Mouse (Mus musculus): ENCODE data around the gene Dnah2. TPM values are rescaled to one million over a fixed set of nuclear protein-coding genes. Genes with fewer than 3 reads are reported as not detected.
A peak's percentile ranks its signal among the peaks of the same experiment; 100 is the strongest.

The Dnah2 gene
- total RNA-seq (2021), result under 1 TPM; 0.03 to 0.48 TPM
- long read RNA-seq, experiment 1, result 0 reads
- long read RNA-seq, experiment 2, partial matches to known transcripts, result 0 of 1 reads
- long read RNA-seq, experiment 2, other reads (novel, unspliced or antisense), result 1 of 1 reads

DNA sequence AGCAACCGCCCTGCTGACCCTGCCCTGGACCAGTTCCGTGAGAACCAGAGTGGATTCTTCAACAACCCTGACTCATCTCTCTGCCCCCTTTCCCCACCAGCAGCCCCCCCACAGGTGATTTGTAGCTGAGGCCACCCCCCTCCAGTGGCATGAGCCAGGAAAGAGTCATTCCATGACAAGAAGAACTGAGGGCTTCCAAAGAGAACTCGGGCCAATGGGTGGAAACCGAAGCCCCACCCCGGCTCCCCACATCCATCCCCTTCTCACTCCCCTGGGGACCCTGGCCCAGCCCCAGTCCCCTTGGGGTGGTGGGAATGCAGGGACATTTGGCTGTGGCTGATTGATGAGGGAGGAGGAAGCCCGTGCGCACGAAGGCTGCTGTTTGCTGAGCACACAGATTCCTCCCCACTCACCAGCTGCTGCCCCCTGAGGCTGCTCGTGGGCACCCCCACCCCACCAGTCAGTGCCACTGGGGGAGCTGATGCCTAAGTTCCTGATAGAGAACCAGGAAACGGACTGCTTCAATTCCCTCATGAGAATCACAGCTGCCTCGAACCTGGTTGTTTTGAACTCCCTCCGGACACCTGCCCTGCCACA is at the start of gene Dnah2:
TSS of gene Dnah2 (minus strand) at position 51 of the 597 bp plus-strand sequence.
- DNase-seq, result no peak

DNA sequence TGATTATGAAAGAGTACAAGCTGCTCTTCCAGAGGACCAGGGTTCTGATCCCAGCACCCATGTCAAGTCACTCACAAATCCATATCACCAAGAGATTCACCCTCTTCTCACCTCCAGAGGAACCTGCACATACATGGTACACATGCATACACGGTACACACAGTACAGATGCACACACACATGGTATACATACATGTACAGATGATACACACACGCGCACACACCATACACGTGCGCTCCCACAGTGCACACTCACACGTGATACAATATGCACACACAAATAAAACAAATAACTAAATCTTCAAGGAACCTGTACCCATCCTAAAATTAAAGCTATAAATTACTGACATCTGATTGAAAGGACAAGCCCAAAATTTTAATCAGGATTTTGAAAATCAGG is 45.9 kb upstream of the Dnah2 start:
- DNase-seq, result no peak

DNA sequence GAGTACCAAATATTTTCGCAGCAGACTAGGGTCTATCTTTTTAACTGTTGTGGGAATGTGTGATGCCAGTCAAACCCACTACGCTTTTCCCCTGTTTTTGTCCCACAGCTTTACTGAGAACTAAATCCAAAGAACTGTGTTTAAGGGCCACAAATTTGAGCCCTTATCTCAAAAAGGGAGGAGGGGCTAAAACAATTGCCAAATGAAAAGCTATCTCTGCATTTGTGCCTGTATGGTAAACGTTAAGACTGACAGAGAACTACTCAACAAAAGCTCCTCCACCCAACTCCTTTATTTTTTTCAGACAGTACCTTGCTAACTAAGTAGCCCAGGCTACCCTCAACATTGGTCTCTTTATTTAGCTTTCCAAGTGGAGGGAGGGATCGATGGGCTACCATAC is 43.9 kb upstream of the Dnah2 start:
- no peak for DNase-seq

DNA sequence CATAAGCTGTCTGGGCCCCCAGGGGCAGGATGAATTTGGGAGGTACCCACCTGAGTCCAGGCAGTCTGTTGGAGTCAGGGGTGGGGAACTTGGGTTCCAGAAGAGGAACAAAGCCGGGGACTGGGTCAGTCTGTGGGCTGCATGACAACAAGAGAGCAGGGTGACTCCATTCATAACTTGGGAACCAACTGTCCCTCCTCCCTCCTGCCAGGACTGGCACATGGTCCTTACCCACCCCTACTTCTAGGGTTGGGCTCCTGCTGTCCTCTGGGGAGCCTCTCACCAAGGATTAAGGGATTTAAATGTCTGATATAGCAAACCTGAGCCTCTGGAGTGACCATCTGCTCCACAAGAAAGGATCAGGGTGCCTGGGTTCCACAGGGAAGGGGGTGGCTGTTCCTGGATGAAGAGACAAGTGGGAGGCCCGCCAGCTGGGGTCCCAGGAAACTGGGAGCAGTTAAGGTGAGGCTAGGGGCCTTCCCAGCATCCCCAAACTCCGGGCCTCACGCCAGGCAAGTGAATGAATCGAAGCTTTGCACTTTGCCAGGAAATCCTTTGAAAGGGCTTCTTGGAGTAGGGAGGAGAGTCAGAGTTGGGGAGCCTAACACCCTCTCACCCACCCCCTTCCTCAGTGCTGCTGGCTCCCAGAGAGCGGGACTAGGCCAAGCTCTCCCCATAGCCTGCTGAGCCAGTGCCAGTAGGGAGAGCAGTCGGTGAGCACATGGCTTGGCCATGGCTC is 43.2 kb upstream of the Dnah2 start:
- peak; percentile 66 for DNase-seq

DNA sequence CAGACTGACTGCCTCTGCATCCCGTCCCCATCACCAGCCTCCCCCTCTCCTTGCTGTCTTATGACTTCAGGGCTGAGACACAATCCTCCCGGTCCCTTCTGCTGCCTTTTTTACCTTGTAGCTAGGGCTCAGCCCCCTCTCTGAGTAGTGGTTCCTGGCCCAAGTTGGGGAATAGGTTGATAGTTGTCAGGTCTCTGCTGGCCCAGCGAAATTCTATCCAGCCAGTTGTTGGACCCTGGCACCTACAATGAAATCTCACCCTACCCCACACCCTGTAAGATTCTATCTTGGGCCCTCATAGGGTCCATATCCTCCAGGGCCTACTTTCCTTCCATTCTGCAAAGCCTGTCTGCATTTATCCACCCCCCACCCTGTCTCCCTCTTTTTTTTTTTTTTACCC is 42.5 kb upstream of the Dnah2 start:
- peak; percentile 57 for DNase-seq

DNA sequence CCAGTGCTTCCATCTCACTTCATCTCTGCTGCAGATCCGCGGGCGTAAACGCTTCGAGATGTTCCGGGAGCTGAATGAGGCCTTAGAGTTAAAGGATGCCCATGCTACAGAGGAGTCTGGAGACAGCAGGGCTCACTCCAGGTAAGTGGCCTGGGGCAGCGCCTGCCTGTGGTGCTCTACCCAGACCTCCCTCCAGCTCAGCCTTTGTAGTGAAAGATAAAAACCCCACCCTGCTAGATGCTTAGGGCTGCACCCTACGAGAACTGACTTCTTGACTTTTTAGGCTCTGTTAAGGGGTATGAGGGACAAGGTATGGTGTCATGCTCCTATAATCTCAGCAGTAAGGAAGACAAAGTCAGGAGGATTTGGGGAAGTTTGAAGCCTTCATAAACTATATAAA is 41.7 kb upstream of the Dnah2 start:
- no peak for DNase-seq

DNA sequence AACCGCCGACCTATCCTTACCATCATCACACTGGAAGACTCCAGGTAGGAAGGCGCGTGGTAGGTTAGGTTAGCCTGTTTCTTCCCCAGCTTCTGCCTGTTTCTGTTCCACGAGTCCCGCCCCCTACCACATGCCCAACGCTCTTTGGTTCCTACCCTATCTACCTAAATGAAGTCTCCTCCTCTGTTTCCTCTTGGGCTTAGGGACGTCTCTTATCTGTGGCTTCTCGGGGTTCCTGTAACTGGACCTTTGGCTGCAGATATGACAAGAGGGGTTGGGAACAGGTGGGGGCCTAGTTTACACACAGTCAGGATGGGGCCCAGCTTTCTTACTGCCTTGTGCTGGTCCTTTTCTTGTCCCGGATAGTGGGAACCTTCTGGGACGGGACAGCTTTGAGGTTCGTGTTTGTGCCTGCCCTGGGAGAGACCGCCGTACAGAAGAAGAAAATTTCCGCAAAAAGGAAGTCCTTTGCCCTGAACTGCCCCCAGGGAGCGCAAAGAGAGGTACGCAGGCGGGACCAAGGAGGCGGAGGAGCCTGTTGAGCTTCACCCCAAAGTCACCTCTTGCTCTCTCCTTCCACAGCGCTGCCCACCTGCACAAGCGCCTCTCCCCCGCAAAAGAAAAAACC is 40.4 kb upstream of the Dnah2 start:
- DNase-seq, result no peak

DNA sequence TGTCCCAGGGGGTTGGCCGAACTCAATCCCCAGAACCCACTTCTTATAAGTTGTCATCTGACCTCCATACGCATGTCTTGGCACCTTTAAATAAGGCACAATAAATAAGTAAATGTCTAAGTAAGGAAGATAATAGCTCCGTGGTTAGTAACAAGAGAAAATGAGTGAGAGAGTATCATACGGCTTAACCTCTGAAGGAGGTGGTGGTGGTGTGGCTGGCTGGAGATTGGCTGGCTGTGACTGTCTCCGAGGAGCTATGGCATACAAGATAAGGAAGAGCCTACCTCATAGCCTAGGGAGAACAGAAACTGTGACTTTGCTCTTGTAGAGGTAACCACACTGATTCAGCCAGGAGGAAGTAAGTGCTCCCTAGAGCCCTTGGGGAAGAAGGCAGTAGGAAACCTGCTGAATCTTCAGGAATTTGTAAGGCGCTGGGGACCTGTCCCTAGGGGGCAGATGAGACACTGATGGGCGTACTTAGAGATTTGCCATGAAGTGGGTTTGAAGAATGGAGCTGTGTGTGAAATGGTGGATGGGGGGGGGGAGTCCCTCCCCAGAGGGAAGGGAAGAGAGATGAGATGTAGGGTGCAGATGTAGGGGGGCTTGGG is 36.9 kb upstream of the Dnah2 start:
- no peak for DNase-seq

DNA sequence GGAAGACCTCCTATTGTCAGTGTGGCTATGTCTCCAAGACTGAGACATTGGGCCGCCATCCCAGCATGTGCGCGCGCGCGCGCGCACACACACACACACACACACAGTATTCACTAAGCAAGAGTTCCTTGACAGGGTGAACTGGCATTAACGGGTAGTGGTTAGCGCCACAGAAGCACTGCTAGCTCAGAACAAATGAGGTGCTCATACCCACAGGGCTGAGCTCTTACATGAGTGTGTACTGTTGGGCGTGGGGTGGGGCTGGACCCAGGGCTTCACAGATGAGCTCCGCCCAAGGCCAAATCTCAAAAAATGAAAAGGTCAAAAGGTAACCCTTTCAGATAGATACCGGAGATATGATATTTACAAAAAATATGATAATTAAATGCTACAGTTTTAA is 36.0 kb upstream of the Dnah2 start:
- DNase-seq, result no peak

DNA sequence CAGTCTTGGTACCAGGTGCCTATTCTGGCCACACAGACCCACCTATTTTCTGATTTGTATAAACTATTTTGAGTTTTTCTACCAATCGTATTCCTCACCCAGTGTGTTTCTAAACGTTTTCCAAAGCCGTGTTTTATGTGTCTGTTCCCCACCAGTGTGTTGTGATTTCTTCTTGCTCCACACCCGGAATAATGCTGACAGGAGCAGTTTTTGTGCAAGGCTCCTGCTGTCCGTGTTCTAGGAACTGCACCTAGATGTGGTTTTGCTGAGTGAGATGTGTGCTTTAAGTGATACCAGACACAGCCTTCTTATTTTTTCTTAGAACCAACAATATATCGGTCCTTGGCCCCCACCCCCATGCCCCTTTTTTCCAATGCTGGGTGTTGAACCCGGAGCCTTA is 35.1 kb upstream of the Dnah2 start:
- DNase-seq, result no peak

DNA sequence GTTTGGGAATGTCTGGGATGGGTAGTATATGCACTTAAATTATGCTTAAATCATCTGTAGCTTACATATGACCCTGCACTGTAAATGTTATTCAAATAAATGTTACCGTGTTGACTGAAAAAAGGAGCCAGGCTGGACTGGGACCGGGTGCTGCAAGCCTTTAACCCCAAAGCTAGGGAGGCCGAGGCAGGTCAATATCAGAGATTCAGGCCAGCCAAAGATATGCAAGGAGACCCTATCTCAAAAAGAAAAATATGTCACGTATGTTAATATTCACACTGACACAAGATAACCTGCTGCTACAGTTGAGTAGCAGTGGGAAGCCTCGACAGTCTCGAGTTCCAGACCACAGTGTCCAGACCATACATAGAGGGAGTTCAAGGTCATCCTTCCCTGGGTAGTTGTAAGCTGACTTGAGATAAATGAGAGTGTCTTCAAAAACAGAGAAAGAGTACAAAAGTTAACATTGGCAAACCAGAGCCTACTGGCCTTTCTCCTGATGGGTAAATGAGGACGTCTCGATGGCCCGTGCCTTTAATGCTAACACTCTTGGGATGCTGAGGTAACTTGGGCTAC is 33.4 kb upstream of the Dnah2 start:
- DNase-seq, result no peak

DNA sequence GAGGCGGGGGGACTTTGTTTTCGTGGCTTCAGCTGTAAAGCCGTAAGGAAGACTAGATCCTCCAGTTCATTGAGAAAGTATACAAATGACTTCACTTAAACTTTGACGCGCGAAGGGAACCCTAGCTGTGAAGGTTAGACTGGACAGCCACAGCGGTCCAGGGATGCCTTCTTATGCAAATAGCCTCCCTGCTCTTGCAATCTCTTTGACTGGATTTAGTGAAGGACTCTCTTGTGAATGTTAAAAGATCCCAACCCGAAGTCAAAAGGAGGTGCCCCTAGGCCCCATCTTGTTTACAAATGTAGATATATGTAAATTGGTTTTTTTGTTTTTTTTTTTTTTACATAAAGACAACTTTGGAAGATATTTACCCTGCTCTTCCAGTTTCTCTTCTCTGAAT is 32.9 kb upstream of the Dnah2 start:
- DNase-seq, result no peak

DNA sequence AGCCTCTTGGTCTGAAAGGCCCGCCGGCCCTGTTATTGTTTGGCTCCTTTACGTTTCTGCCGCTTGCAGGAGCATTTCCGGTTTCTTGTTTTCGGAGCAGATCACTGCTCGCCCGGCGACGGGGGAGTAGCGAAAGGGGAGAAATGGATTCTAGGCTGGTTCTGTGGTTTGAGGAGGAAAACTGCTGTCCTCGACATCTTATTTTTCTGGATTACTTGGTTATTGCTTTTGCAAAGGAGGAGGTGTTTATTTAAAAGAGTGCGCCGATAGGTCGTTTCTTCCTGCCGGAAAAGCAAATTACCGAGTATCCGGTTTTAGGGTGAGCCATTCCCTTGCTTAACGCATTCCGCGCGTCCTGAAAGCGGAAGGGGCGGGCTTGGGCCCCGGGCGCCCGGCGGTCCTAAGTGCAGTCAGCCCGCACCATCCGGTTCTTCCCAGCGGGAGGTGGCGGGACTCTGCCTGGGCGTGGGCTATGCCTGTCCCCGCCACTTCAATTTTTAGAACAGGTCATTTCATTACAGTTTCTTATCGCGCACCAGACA is 32.3 kb upstream of the Dnah2 start:
- DNase-seq, result peak; percentile 88

DNA sequence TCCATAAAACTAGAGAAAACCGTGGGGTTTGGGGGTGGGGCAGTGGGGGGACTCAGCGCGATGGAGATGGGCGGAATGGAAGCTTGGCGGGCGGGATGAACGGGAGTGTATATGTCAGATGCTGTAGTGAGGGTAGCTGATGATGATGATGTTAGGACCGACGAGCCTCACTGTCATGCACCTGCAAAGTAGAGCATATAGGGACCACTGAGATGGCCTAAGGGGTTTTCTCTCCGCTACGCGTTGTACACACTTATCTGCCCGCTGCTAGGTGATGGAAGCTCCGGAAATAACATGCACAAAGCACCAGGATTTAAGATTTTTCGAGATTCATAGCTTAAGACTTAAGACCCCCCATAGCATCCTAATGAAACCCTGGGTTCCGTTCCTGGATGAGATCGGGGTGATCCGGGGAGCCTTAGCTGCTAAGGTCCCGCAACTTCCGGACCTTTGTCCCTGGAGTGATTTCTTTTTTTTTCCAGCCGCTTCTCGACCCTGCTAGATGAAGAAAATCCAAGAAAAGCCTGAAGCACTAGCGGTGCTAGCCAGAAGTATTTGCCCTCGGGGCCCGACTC is 31.7 kb upstream of the Dnah2 start:
- no peak for DNase-seq

DNA sequence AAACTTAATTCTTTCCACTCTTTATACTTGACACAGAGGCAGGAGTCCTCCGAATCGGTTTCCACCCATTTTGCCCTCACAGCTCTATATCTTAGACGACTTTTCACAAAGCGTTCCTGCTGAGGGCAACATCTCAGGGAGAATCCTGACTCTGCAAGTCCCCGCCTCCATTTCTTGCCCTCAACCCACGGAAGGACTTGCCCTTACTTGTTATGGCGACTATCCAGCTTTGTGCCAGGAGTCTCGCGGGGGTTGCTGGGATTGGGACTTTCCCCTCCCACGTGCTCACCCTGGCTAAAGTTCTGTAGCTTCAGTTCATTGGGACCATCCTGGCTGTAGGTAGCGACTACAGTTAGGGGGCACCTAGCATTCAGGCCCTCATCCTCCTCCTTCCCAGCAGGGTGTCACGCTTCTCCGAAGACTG is 31.2 kb upstream of the Dnah2 start, which contains the start of the genes Wrap53 and Trp53:
TSS of gene Wrap53 (minus strand) at position 165 of the 424 bp plus-strand sequence.
TSS of gene Trp53 (plus strand) at position 269 of the 424 bp plus-strand sequence.
- DNase-seq, result peak; percentile 90

DNA sequence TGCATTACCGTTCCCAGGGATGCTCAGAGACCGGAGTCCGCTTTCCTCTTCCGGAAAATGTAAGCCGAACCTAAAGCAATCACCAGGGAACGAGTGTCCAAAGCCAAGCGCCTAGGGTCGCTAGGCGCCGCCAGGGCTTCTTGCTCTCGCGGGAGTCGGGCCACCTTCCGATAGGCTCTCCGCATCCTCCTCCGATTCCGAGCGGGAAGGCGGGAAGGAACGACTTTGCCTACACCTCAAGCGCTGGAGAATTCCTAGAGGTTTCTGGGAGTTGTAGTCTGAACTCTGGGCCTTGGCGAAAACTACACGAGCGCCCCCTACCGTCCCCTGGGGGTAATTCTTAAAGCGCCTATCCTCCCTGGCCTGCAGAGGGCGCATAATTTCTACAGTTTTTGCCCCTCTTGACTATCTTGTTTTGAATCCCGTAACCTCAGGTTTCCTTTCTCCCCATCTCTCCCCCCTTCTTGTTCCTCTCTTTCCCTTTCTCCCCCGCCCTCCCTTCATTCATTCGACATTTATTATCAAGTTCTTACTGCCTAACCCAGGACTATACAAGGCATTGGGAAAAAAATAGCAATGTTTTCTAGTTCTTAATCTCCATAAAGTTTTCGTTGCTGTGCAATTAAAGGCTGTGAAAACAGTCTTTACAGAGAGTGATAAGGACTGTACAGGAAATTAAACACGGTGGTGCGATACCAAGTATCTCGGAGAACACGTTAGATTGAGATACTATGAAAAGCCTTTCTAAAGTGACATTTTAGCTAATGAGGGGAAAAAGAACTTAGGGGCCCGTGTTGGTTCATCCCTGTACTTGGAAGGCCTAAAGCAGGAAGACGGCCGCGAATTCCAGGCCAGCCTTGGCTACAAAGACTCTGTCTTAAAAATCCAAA is 30.5 kb upstream of the Dnah2 start:
- DNase-seq, result peak; percentile 96

DNA sequence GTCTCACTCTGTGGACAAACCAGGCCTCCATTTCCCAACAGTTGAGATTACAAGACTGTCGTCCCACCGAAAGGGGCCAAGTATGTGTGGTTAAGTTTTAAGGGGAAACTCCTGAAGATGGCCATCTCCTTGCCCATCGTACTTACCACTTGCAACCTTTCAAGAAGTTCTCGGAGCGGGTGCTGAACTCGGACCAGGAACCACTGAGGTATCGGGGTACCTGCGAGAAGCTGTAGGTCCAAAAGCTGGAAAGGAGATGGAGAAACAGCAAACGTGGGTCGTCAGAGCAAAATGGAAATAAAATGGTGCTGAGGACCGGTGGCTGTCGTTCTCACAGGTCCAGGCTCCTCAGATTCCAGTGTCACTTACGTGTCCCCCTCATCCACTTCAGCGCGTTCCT is 29.4 kb upstream of the Dnah2 start:
- no peak for DNase-seq

DNA sequence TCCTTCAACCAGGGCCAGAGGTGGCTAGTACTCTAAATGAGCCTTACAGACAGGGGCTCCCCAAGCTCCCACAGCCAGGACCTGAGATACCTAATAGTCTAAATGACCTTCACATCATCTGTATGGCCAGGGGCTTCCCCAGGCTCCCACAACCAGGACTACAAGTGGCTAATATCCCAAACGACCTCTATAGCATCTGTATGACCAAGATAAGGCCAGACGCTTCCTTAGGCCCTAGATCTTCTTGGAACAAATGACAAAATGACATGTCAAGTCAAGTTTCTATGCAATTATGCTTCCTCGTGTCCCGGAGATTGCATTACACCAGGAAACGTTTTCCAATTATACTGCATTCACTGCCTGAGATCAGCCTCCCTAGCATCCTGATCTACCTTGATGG is 27.4 kb upstream of the Dnah2 start:
- no peak for DNase-seq

DNA sequence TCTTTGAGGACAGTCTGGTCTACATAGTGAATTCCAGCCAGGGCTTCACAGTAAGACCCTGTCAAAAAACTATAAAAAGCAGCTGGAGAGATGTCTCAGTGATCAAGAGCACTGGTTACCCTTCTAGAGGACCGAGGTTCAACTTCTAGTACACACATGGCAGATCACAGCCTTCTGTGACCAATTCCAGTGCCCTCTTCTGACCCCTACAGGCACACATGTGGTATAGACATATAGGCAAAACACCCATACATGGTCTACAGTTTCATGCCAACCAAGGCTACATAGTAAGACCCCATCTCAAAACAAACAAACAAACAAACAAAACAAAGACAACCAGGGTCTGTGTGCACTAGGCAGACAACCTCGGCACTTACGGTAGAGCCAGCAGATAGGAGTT is 26.3 kb upstream of the Dnah2 start:
- DNase-seq, result no peak

DNA sequence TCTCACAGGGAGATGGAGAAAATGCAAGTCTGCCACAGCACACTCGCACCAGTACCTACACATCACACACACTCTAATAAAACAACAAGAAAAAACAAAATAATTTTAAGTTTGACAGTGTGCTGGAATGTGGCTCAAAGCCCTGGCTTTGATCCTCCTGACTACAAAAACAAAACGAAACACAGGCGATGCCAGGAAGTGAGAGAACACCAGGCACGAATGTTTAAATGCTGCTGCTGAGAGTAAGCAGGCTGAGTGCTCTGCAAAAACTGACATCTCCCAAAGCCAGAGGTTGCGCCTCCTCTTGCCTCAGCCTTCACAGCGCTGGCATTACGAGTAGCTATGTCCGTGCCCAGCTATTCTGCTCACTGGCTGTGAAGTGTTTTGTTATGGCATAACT is 16.2 kb upstream of the Dnah2 start:
- DNase-seq, result no peak

DNA sequence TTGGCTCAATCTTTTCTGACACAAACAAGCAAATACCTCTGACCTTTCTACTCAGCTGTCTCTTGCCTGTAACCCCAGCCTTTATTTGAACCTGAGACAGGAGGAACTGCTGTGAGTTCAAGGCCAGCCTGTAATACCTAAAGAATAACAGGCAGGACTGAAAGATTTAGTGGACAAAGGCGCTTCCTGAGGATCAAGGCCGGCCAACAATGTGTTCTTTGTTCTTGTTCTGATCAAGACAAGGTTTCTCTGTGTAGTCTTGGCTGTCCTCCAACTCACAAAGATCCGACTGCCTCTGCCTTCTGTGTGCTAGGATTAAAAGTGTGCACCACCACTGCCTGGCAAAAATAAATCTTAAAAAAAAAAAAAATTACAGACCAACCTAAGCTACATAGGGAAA is 15.5 kb upstream of the Dnah2 start:
- no peak for DNase-seq

Data from gastrocnemius, postnatal 25 days (tissue).